Mouse (Mus musculus) small intestine, adult 2 months (tissue): ENCODE results near the gene Gm26938. TPM values are rescaled to one million over a fixed set of nuclear protein-coding genes. Genes with fewer than 3 reads are reported as not detected.

Source experiments
- H3K27ac ChIP-seq: fragments of 200-500 bp; 2 replicates; pipeline ENCODE4 v1.5.1; 2012; ENCODE audit warnings: low read depth, low read length, control low read depth, inconsistent platforms; ENCODE audit not compliant: insufficient read depth
- H3K27me3 ChIP-seq: fragments of 200-500 bp; 2 replicates; pipeline ENCODE4 v1.6.1; 2012; ENCODE audit warnings: mild to moderate bottlenecking, moderate library complexity, low read length, inconsistent platforms; ENCODE audit not compliant: control insufficient read depth, insufficient read depth
- H3K36me3 ChIP-seq: fragments of 200-500 bp; 2 replicates; pipeline ENCODE4 v1.6.1; 2012; ENCODE audit warnings: mild to moderate bottlenecking, low read length, control low read depth, inconsistent platforms; ENCODE audit not compliant: control insufficient read depth, insufficient read depth
- H3K4me1 ChIP-seq: fragments of 200-500 bp; 2 replicates; pipeline ENCODE4 v1.6.1; 2012; ENCODE audit warnings: low read length, inconsistent platforms, mixed read lengths; ENCODE audit not compliant: control insufficient read depth, insufficient read depth, insufficient read length
- H3K4me3 ChIP-seq: fragments of 200-500 bp; 2 replicates; pipeline ENCODE4 v1.5.1; 2012; ENCODE audit warnings: low read depth, mild to moderate bottlenecking, control low read depth, inconsistent platforms, low read length, moderate library complexity
- CTCF ChIP-seq: fragments of 200-500 bp; IDR thresholded peaks from 2 replicates; pipeline ENCODE4 v1.5.1; 2012; ENCODE audit warnings: low read depth, mild to moderate bottlenecking, control low read depth, inconsistent platforms, low read length, moderate library complexity, mixed read lengths; ENCODE audit not compliant: insufficient replicate concordance, insufficient read length; ENCODE audit errors: extremely low read depth
- POLR2A ChIP-seq: fragments of 200-500 bp; IDR thresholded peaks from 2 replicates; pipeline ENCODE4 v1.6.1; 2012; ENCODE audit warnings: low read depth, mild to moderate bottlenecking, control low read depth, inconsistent platforms, low read length, moderate library complexity
- WGBS: fragments of 180-500 bp; shearing (Covaris S2); methylation state at CpG from one replicate; pipeline ENCODE4 v1.1.7; 2018; 5-methylcytosine and 5-hydroxymethylcytosine counted together
- polyA plus RNA-seq: library from polyadenylated mRNA; depleted of rRNA; stranded (reverse); fragments of >200 nt; gene quantifications from 2 replicates; pipeline ENCODE4 v1.2.3, GENCODE M21; 2012

Gm26938 gene
- polyA plus RNA-seq, 1 experiment: not detected

DNA sequence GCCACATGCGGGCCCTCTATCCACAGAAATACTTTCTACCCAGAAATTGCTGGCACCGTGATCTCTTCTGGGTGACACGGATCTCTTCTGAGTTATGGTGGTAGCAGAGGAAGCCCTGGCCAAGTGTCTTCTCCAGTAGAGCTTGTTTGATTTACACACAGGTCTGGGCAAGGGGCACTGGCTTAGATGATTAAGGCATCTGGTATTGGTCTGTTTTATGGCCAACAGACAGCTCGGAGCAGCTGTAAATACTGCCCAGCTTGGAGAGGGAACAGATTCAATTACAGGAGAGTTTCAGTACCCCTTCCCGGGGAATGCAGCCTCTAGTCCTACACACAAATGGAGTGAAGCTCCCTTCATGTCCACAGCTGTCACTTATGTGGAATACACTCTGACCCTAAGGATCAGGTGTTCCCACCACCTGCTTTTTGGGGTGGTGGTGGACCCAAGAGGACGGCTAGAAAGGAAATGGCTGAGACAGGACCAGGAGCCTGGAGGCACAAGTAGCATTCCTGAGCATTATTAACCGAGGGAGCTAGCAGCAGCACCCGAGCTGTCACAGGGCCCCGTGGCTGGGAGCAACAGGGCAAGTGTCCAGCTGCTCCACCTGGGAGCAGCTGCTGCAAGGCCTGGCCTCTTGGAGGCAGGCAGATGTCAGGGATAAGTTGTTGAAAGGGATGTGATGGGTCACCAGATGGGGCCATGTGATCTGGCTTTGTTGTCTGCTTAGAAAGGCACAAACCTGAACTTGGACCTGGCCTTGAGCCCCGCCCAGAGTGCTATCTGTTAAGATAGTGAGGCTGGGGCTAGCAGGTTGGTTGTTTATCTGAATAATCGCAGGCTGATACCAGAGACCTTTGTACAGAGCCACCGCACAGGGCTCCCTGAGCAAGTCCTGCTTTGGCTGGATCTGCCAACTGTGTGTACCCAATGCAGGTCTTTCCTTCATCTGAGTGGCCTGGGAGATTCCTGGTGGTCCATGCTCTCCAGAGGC is 4.4 kb downstream of the Gm26938 start:
- WGBS: 22% methylated on average over 12 of the region's 12 CpGs

DNA sequence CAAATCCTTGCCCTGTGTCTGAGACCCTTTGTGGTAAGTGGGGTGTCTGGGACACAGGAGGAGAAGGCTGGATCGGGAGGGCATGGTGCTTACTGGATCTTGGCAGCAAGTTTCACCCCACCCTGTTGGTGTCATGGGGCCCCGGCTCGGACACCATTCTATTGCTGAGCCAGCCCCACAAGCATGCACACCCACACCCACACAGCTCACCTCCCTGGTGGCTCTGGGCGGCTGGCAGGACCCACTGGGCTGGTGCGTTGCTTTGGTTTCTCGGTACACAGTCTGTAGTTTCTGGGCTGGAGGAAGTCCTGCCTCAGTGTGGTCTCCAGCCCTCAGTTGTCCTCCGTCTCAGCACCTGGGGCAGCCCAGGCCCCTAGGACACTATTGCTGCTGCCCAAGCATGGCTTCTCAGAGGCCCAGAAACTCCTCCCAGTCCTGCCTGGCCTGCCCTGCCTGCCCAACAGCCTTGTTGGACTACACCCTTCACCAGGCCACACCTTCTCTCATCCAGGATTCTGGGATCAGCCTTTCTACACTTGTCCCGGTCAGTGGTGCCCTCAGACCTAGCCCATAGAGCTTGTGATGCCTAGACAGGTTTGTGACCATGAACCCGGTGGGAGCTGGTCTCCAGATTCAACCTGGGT is 6.5 kb downstream of the Gm26938 start, which contains the start of gene Tmem184a:
Tmem184a (minus strand) TSS at position 380 of the 644 bp plus-strand sequence.
- TF ChIP-seq CTCF (no peak), POLR2A (0 out of 2 replicates have a peak, but pooled peaks have one; percentile 17)
- H3K27me3 ChIP-seq: no peaks in the 10 kb centered on the region
- peaks cover 42% of the 10 kb centered on the region for H3K4me1 ChIP-seq
- H3K36me3 ChIP-seq: peaks cover 9% of the 10 kb centered on the region; the same call in 1 of the 2 replicates
- 47% methylated on average over 9 of the region's 9 CpGs for WGBS
- peak within 1 kb of the TSS; percentile 85 for H3K27ac ChIP-seq
- H3K4me3 ChIP-seq: peak within 1 kb of the TSS; percentile 62

More for the DNA sequence above, 4.4 kb downstream of the Gm26938 start:
- H3K27ac ChIP-seq: peak overlapping the region; percentile 99
- H3K36me3 ChIP-seq: peaks cover 11% of the 10 kb centered on the region
- peak overlapping the region; percentile 63 for H3K4me3 ChIP-seq
- H3K4me1 ChIP-seq: peaks cover 39% of the 10 kb centered on the region
- H3K27me3 ChIP-seq: no peaks in the 10 kb centered on the region
- TF ChIP-seq CTCF (no peak), POLR2A (peak; percentile 66)

GRCm38 (mm10) chr5:139818801-139819200 is 7.4 kb downstream of the Gm26938 start:
- Histone ChIP-seq H3K4me1 (peaks cover 42% of the 10 kb centered on the region), H3K4me3 (peak overlapping the region; percentile 62), H3K27ac (peak overlapping the region; percentile 85), H3K36me3 (peaks cover 4% of the 10 kb centered on the region; the same call in 1 of the 2 replicates), H3K27me3 (no peaks in the 10 kb centered on the region)
- TF ChIP-seq CTCF (peak; percentile 65; the same call in 1 of the 2 replicates), POLR2A (no peak)
- WGBS: 26% methylated on average over 4 of the region's 4 CpGs

DNA sequence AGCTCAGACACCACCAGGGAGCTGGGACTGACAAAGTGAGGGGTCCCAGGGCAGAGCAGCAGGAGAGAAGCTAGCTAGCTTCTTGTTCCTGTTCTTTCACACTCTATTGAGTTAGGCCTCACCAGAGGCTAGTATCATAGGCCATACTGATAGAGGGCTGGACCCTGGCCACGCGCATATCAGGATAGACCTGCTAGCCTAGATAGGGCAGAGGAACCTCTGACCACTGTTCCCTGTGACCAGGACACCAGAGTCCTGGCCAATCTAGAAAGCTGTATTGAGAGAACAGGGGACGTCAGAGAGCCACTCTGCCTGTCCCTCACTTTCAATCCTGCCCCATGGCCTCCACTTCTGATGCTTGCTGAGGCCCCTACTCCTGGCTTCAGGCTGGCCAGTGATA is 8.2 kb downstream of the Gm26938 start:
- Histone ChIP-seq H3K36me3 (peaks cover 1% of the 10 kb centered on the region; the same call in 1 of the 2 replicates), H3K4me3 (peak overlapping the region; percentile 62), H3K27ac (peak overlapping the region; percentile 85), H3K27me3 (no peaks in the 10 kb centered on the region), H3K4me1 (peaks cover 46% of the 10 kb centered on the region)
- TF ChIP-seq CTCF (no peak), POLR2A (no peak)
- WGBS: 64% methylated on average over 3 of the region's 3 CpGs

DNA sequence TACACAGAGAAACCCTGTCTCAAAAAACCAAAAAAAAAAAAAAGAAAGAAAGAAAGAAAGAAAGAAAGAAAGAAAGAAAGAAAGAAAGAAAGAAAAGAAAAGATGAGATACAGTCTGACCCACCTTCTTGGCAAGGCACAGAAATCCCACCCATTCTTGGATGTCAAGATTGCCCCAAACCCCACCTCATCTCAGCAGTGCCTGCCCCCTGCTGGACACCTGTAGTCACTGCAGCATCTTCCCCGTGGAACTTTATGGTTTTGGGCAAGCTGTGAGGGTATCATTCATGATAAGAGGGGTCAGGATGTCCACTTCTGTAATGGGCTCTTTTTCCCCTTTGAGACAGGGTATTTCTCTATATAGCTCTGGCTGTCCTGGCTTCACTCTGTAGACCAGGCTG is 8.9 kb downstream of the Gm26938 start:
- H3K4me1 ChIP-seq: peaks cover 52% of the 10 kb centered on the region
- no peak overlapping the region for H3K27ac ChIP-seq
- peak; percentile 83; the same call in 1 of the 2 replicates for TF ChIP-seq CTCF
- TF ChIP-seq POLR2A: no peak
- H3K4me3 ChIP-seq: no peak overlapping the region
- WGBS: 0% methylated on average over 1 of the region's 1 CpGs
- H3K27me3 ChIP-seq: no peaks in the 10 kb centered on the region
- H3K36me3 ChIP-seq: no peaks in the 10 kb centered on the region

- Histone ChIP-seq H3K4me3 (no peak overlapping the region), H3K4me1 (peaks cover 56% of the 10 kb centered on the region), H3K27ac (no peak overlapping the region), H3K27me3 (no peaks in the 10 kb centered on the region), H3K36me3 (no peaks in the 10 kb centered on the region)
- TF ChIP-seq POLR2A (no peak), CTCF (no peak)
Observed at GRCm38 (mm10) chr5:139816445-139816844, 9.8 kb downstream of the Gm26938 start.

DNA sequence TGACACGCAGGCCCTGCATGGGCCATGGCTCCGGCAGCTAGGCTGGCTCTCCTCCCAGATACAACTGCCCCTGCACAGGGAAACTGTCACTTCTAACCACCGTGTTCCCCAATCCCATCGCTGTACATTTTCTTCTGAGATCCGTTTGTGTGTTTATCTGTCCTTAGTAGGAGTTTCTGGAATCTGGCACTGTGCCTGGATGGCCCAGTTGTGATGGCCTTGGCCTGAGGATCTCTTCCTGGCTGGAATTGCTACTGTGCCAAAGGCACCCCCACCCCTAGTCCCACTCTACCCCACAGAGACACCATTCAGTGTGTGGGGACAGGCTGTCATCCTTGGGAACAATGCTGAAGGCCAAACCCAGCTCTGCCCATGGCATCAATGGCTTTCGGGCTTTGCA is 10.2 kb downstream of the Gm26938 start:
- Histone ChIP-seq H3K4me3 (no peak overlapping the region), H3K27me3 (no peaks in the 10 kb centered on the region), H3K4me1 (peaks cover 53% of the 10 kb centered on the region), H3K36me3 (no peaks in the 10 kb centered on the region), H3K27ac (no peak overlapping the region)
- TF ChIP-seq POLR2A (no peak), CTCF (no peak)
- WGBS: 35% methylated on average over 6 of the region's 6 CpGs
